Mouse (Mus musculus): Measurements from ENCODE around the gene Nfkbil1.

DNA sequence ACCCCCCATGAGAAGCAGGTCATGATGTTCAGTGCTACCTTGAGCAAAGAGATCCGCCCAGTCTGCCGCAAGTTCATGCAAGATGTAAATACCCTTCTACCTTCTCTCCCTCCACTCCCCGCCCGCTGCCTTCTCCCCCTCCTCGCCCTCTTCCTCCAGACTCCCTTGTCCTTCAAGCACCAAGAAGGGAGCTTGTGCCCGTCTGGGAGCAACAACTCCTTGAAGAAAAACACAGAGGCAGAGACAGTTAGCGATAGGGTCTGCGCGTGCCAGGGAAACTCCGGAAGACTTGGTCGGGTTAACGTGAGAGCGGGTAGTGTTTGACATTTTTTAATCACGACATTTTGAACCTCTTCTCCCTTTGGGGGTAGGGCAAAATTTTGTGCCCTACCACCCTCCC is 13.4 kb upstream of the Nfkbil1 start:
- TF ChIP-seq FLI1 (IDR thresholded peaks at IDR 0.05; ENCODE audit: low read length) (no peak), GATA1 (IDR thresholded peaks at IDR 0.05; ENCODE audit: borderline replicate concordance, low read length) (no peak)

Data from megakaryocyte, embryonic 14.5 days (primary cell).